Mouse (Mus musculus) midbrain, postnatal 0 days (tissue): ENCODE measurements at regions not wholly inside any gene's neighbourhood (a gene's known extent, or its start where the extent isn't known, plus 50 kb on each side); places are given as distances from the start of the nearest gene placed in this dataset.

ENCODE experiments used
- ATAC-seq: fragments of 200-750 bp; cut with Nextera tagmentation; 2 replicates; pipeline ENCODE4 v1.8.0; 2017; ENCODE audit warnings: moderate number of reproducible peaks, mild to moderate bottlenecking, moderate TSS enrichment, moderate library complexity; ENCODE audit not compliant: low FRiP score
- DNase-seq: peaks from one replicate; pipeline ENCODE4 v3.0.0-alpha.2; 2015; ENCODE audit warnings: low spot score
- H3K27ac ChIP-seq: fragments of 300-500 bp; sonication (generic); 2 replicates; pipeline ENCODE4 v1.5.1; 2014; ENCODE audit warnings: low read depth, mild to moderate bottlenecking, low read length, mixed read lengths
- H3K27me3 ChIP-seq: fragments of 300-500 bp; sonication (generic); 2 replicates; pipeline ENCODE4 v1.6.1; 2014; ENCODE audit warnings: low read length, control low read depth, mixed read lengths; ENCODE audit not compliant: insufficient read depth
- H3K36me3 ChIP-seq: fragments of 300-500 bp; sonication (generic); 2 replicates; pipeline ENCODE4 v1.6.1; 2014; ENCODE audit warnings: low read length, control low read depth, mixed read lengths; ENCODE audit not compliant: insufficient read depth
- H3K4me1 ChIP-seq: fragments of 300-500 bp; sonication (generic); 2 replicates; pipeline ENCODE4 v1.6.1; 2014; ENCODE audit warnings: mild to moderate bottlenecking, control low read depth, antibody characterized with exemption, low read length, mixed read lengths; ENCODE audit not compliant: insufficient read depth
- H3K4me2 ChIP-seq: fragments of 300-500 bp; sonication (generic); 2 replicates; pipeline ENCODE4 v1.6.1; 2014; ENCODE audit warnings: low read depth, mild to moderate bottlenecking, low read length, mixed read lengths; ENCODE audit not compliant: poor library complexity, severe bottlenecking
- H3K4me3 ChIP-seq: fragments of 300-500 bp; sonication (generic); 2 replicates; pipeline ENCODE4 v1.5.1; 2014; ENCODE audit warnings: low read depth, mild to moderate bottlenecking, low read length, moderate library complexity
- H3K9ac ChIP-seq: fragments of 300-500 bp; sonication (generic); replicated peaks from 2 replicates; pipeline ENCODE4 v1.6.1; 2014; ENCODE audit warnings: mild to moderate bottlenecking, low read length, moderate library complexity, mixed read lengths; ENCODE audit not compliant: poor library complexity, severe bottlenecking
- H3K9me3 ChIP-seq: fragments of 300-500 bp; sonication (generic); 2 replicates; pipeline ENCODE4 v1.6.1; 2016; ENCODE audit warnings: low read length, control low read depth
- CTCF ChIP-seq: IDR thresholded peaks from 2 replicates; pipeline ENCODE4 v1.5.1; 2016; ENCODE audit warnings: antibody characterized with exemption, mild to moderate bottlenecking
- WGBS: fragments of 180-500 bp; shearing (Covaris S2); extraction: QIAGEN DNeasy Blood & Tissue Kit; methylation state at CpG from one replicate; pipeline ENCODE4 v1.1.7; 2014; 5-methylcytosine and 5-hydroxymethylcytosine counted together

DNA sequence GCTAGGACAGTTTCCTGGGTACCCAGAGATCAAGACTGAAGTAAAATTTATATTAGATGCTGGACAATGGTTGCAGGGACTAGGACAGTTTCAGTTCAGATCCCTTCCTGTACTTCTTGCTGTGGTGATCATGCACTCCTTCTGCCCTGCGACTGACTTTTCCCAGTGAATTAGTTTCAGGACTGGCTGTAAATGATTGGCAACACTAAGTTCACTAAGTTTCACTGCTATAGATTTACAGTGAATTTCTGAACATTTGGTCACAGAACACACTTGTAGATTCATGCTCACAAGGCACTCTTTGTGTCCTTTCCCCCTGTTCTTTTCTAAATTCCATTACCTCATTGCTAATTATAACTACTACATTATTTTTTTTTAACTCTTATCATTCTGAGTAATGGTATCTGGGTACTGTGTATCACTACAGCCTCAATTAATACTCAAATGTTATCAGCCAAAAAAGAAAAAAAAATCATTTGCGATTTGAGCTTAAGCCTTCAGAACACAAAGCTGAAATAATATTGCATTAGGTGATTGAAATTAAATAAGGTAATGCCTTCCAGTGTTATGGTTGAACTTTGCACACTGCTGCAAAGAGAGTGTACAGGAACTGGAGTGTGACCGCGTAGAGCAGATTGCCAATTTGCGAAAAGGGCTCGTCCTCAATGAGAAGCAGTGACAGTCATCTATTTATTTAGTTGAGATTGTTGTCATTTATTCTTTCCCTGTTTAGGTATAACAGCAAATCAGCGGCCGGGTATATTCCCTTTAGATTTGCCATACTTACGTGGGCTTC lies 618.2 kb upstream of the Alcam start:
- H3K27me3 ChIP-seq = no peaks in the 10 kb centered on the region
- no peak for TF ChIP-seq CTCF
- H3K9ac ChIP-seq = no peak overlapping the region
- H3K36me3 ChIP-seq = no peaks in the 10 kb centered on the region
- H3K9me3 ChIP-seq = no peaks in the 10 kb centered on the region
- no peak overlapping the region for H3K4me3 ChIP-seq
- 77% methylated on average over 9 of the region's 9 CpGs for WGBS
- H3K4me2 ChIP-seq = no peak overlapping the region
- ATAC-seq = no peak
- no peak for DNase-seq
- H3K4me1 ChIP-seq = no peaks in the 10 kb centered on the region
- no peak overlapping the region for H3K27ac ChIP-seq

DNA sequence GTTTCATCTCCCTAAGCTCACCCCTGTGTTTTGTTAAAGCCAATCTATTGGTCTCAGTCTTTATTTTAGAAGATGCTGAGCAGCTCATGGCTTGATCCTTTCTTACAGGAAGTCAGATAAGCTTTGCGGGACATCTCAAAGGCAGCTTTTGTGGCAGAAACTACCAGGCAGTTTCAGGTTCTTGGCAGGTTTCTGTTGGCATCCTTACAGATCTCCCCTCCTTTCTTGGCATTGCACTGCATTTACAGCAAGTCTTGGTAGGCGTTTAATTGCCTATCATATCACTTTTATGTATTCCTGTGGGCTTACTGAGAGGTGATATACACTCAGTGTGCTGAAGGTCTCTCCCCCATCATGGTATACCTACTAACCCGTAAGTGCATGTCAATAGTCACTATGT lies 610.3 kb upstream of the Alcam start:
- ATAC-seq (no peak), DNase-seq (no peak)
- no peak overlapping the region for H3K4me3 ChIP-seq
- 81% methylated on average over 3 of the region's 3 CpGs for WGBS
- no peaks in the 10 kb centered on the region for H3K36me3 ChIP-seq
- no peak overlapping the region for H3K27ac ChIP-seq
- no peaks in the 10 kb centered on the region for H3K4me1 ChIP-seq
- H3K9ac ChIP-seq = no peak overlapping the region
- H3K4me2 ChIP-seq = no peak overlapping the region
- no peaks in the 10 kb centered on the region for H3K27me3 ChIP-seq
- no peaks in the 10 kb centered on the region for H3K9me3 ChIP-seq
- TF ChIP-seq CTCF = no peak

DNA sequence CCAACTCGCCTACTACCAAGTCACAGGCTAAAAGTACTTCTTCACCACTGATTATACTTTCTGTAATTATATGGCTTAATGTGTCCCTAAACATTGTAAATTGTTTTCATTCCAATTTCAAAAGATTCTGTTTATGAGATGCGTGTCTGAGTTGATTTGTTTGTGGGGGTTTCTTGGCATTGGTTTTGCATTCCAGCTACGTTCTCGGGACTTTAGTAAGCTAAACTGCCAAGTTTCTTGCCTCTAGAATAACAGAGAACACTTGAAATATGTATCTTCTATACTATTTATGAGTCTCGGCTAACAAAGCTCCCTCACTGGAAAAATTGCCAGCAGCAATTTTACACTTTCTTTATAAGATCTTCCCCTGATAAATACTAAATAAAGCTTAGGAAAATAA lies 609.2 kb upstream of the Alcam start:
- 70% methylated on average over 5 of the region's 5 CpGs for WGBS
- no peak overlapping the region for H3K27ac ChIP-seq
- H3K9me3 ChIP-seq = no peaks in the 10 kb centered on the region
- H3K4me1 ChIP-seq = no peaks in the 10 kb centered on the region
- no peak overlapping the region for H3K9ac ChIP-seq
- H3K4me3 ChIP-seq = no peak overlapping the region
- no peaks in the 10 kb centered on the region for H3K36me3 ChIP-seq
- DNase-seq (no peak), ATAC-seq (no peak)
- no peak for TF ChIP-seq CTCF
- no peaks in the 10 kb centered on the region for H3K27me3 ChIP-seq
- no peak overlapping the region for H3K4me2 ChIP-seq

DNA sequence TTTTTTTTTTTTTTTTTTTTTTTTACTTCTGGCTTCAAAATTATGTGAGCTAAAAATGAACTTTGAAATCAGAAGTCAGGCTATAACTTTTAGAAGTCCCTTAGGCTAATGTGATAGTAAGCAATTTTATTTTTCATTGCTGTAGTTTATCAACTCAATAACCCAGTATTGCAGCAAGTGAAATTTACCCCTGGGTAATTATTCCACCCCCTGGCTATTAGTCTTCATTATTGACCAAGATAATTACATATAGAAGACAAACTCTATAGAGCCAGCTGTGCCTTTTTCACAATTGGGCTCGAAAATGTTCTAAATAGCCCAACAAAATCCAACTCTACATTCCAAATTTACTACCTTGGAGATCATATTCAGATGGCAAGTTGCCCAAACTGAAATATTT lies 572.2 kb upstream of the Alcam start:
- Histone ChIP-seq H3K4me1 (no peaks in the 10 kb centered on the region), H3K36me3 (no peaks in the 10 kb centered on the region), H3K27me3 (no peaks in the 10 kb centered on the region), H3K27ac (no peak overlapping the region), H3K4me3 (no peak overlapping the region), H3K9me3 (no peaks in the 10 kb centered on the region), H3K9ac (no peak overlapping the region), H3K4me2 (no peak overlapping the region)
- no peak for ATAC-seq
- WGBS = 69% methylated on average over 1 of the region's 1 CpGs
- no peak for TF ChIP-seq CTCF
- no peak for DNase-seq

DNA sequence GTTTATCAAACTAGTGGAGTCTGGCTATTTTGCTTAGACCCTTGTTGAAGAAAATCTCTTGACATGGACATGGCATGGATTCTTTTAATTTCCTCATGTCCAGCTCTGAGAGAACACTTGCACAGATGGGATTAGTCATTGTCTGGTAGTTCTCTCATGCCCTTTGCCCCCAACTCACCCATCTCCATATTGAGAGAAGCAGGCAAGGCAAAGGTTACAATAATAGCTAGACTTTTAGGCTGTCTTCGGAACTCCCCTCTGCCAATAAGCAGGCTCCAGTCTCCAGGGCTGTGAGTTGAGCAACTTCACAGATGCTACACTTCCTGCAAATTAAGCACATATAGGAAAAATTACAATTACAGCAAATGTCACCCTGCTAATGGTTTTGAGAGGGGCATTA lies 558.0 kb upstream of the Alcam start:
- 63% methylated on average over 1 of the region's 1 CpGs for WGBS
- DNase-seq (no peak), ATAC-seq (no peak)
- TF ChIP-seq CTCF = no peak
- Histone ChIP-seq H3K9ac (no peak overlapping the region), H3K4me3 (no peak overlapping the region), H3K9me3 (no peaks in the 10 kb centered on the region), H3K27ac (no peak overlapping the region), H3K27me3 (no peaks in the 10 kb centered on the region), H3K4me2 (no peak overlapping the region), H3K4me1 (no peaks in the 10 kb centered on the region), H3K36me3 (no peaks in the 10 kb centered on the region)

DNA sequence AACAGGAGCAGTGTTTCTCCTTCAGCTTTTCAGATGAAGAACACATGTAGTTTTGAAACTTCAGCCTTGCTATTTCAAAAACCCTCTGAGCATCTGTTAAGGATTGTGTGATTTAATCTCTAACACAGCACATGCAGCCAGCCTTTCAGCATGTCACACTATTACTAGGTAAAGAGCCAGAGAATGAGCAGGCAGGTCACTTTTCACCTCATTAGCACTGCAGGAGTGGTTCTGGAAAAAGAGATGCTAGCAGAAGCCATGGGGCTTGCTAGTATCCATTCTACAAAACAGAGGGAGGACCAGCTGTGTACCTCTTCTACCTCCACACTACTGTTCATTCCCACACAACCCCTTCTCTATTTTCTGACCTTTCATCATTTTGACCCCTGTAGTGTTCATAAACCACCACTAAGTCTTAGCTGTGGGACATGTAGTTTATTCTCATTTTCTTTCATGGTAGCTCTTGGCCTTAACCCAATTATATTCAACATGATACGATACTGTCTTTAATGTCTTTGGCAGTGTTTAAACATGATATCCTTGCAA lies 535.1 kb upstream of the Alcam start:
- no peak overlapping the region for H3K4me2 ChIP-seq
- H3K27ac ChIP-seq = no peak overlapping the region
- DNase-seq = no peak
- no peak overlapping the region for H3K4me3 ChIP-seq
- 83% methylated on average over 1 of the region's 1 CpGs for WGBS
- H3K9ac ChIP-seq = no peak overlapping the region
- no peak for TF ChIP-seq CTCF
- H3K27me3 ChIP-seq = no peaks in the 10 kb centered on the region
- no peaks in the 10 kb centered on the region for H3K4me1 ChIP-seq
- H3K36me3 ChIP-seq = no peaks in the 10 kb centered on the region
- no peaks in the 10 kb centered on the region for H3K9me3 ChIP-seq
- ATAC-seq = no peak
